Mouse (Mus musculus) heart, postnatal 0 days (tissue): ENCODE measurements at regions not wholly inside any gene's neighbourhood (a gene's known extent, or its start where the extent isn't known, plus 50 kb on each side); places are given as distances from the start of the nearest gene placed in this dataset.

Experiments
- ATAC-seq: fragments of 200-750 bp; cut with Nextera tagmentation; 2 replicates; pipeline ENCODE4 v1.8.0; 2017; ENCODE audit warnings: low read depth, moderate number of reproducible peaks, moderate library complexity; ENCODE audit not compliant: insufficient read depth
- DNase-seq: peaks from one replicate; pipeline ENCODE4 v3.0.0-alpha.2; 2016; ENCODE audit warnings: low spot score
- H3K27ac ChIP-seq: fragments of 300-500 bp; sonication (generic); 2 replicates; pipeline ENCODE4 v1.5.1; 2014; ENCODE audit warnings: low read depth, mild to moderate bottlenecking
- H3K27me3 ChIP-seq: fragments of 300-500 bp; sonication (generic); 2 replicates; pipeline ENCODE4 v1.6.1; 2014; ENCODE audit warnings: low read length, mixed read lengths; ENCODE audit not compliant: control insufficient read depth, insufficient read depth
- H3K36me3 ChIP-seq: fragments of 300-500 bp; sonication (generic); replicated peaks from 2 replicates; pipeline ENCODE4 v1.6.1; 2014; ENCODE audit warnings: low read length, mixed read lengths; ENCODE audit not compliant: control insufficient read depth, insufficient read depth
- H3K4me1 ChIP-seq: fragments of 300-500 bp; sonication (generic); 2 replicates; pipeline ENCODE4 v1.6.1; 2014; ENCODE audit warnings: antibody characterized with exemption; ENCODE audit not compliant: control insufficient read depth, insufficient read depth
- H3K4me2 ChIP-seq: fragments of 300-500 bp; sonication (generic); 2 replicates; pipeline ENCODE4 v1.6.1; 2014; ENCODE audit warnings: low read depth, mild to moderate bottlenecking, low read length, moderate library complexity
- H3K4me3 ChIP-seq: fragments of 300-500 bp; sonication (generic); 2 replicates; pipeline ENCODE4 v1.5.1; 2014; ENCODE audit warnings: low read depth, low read length
- H3K9ac ChIP-seq: fragments of 300-500 bp; sonication (generic); replicated peaks from 2 replicates; pipeline ENCODE4 v1.6.1; 2014; ENCODE audit warnings: low read depth, low read length, mixed read lengths
- H3K9me3 ChIP-seq: fragments of 300-500 bp; sonication (generic); replicated peaks from 2 replicates; pipeline ENCODE4 v1.6.1; 2016; ENCODE audit warnings: low read length; ENCODE audit not compliant: control insufficient read depth
- CTCF ChIP-seq: IDR thresholded peaks from 2 replicates; pipeline ENCODE4 v1.5.1; 2016; ENCODE audit warnings: antibody characterized with exemption, control low read depth, low read depth
- EP300 ChIP-seq: IDR thresholded peaks from 2 replicates; pipeline ENCODE4 v1.6.1; 2016; ENCODE audit warnings: antibody characterized with exemption, low read depth
- WGBS: fragments of 180-500 bp; shearing (Covaris S2); extraction: QIAGEN DNeasy Blood & Tissue Kit; methylation state at CpG from one replicate; pipeline ENCODE4 v1.1.7; 2014; 5-methylcytosine and 5-hydroxymethylcytosine counted together

DNA sequence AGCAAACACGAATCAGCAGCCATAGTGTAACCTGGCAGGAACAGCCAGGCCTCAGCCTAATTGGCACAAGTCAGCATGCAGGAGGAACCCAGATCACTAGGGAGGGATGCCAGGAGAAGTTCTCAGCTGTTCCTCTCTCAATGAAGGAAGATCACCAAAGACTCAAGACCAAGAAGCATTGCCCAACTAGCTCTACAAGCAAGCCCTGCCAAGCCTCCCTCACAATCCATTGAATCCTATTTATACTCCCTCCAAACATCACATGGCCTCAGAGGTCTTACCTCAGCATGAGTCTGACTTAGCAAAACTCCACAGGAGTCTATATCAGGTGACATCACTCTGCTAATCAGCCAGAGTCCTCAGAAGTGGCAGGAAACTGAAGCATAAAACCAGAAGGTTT, 135.1 kb downstream of the Rbm43 start:
- no peaks in the 10 kb centered on the region for H3K36me3 ChIP-seq
- 83% methylated on average over 1 of the region's 1 CpGs for WGBS
- no peaks in the 10 kb centered on the region for H3K27me3 ChIP-seq
- ATAC-seq (no peak), DNase-seq (no peak)
- no peak overlapping the region for H3K4me3 ChIP-seq
- H3K4me2 ChIP-seq: no peak overlapping the region
- H3K27ac ChIP-seq: no peak overlapping the region
- H3K4me1 ChIP-seq: no peaks in the 10 kb centered on the region
- H3K9me3 ChIP-seq: no peaks in the 10 kb centered on the region
- no peak overlapping the region for H3K9ac ChIP-seq
- TF ChIP-seq EP300 (no peak), CTCF (no peak)

DNA sequence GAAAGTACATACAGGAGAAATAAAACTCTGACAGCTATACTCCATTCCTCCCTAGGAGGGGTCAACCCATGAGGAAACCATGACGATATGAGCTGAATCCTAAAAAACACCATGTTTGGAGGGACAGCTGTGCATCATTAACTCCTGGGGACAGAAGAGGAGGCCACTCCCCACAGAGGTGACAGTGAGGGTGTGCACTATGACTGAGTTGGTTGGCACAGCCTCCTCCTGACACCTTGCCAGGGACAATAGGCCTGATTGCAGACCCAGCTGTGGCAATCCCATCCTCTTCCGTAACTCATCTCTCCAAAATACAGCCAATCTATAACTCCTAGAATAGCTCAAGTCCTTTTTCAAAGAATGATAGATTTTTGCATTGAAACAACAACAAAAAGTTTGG, 112.0 kb downstream of the Rbm43 start:
- DNase-seq (no peak), ATAC-seq (no peak)
- 68% methylated on average over 2 of the region's 2 CpGs for WGBS
- TF ChIP-seq CTCF: no peak
- no peak for TF ChIP-seq EP300
- H3K4me1 ChIP-seq: no peaks in the 10 kb centered on the region
- no peak overlapping the region for H3K4me2 ChIP-seq
- no peaks in the 10 kb centered on the region for H3K36me3 ChIP-seq
- 0 out of 2 replicates have a peak, but pooled peaks cover 4% of the 10 kb centered on the region for H3K9me3 ChIP-seq
- no peaks in the 10 kb centered on the region for H3K27me3 ChIP-seq
- no peak overlapping the region for H3K27ac ChIP-seq
- no peak overlapping the region for H3K4me3 ChIP-seq
- H3K9ac ChIP-seq: no peak overlapping the region

DNA sequence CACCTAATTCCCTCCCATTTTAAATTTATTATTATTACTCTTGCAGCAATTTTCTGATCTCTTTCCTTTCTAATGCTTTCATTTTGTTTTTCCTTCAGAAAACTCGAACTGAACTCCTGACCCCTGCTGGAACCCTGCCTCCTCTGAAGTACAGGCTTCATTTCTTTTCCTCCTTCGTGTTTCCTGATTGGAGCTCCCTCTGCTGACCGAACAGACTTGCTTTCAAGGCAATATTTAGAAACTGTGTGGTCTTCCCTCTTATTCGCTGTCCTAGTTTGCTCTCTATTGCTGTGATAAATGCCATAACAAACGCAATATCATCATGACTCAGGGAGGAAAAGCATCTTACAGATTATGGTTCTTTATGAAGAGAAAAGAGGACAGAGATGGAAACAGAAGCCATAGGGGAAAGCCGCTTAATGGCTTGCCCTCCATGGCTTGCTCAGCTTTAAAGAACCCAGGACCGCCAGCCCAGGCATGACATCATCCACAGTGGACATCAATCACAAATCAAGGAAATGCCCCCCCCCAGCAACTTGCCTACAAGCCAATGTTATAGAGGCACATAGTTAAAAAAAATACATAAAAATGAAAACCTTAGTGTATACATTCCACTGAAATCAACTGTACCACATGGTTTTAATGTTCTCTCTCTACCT, 104.5 kb downstream of the Rbm43 start:
- peak; percentile 59 for DNase-seq
- Histone ChIP-seq H3K4me1 (no peaks in the 10 kb centered on the region), H3K36me3 (no peaks in the 10 kb centered on the region), H3K27me3 (no peaks in the 10 kb centered on the region), H3K27ac (no peak overlapping the region), H3K9me3 (no peaks in the 10 kb centered on the region), H3K4me3 (no peak overlapping the region), H3K4me2 (no peak overlapping the region), H3K9ac (no peak overlapping the region)
- WGBS: 35% methylated on average over 7 of the region's 7 CpGs
- no peak for ATAC-seq
- TF ChIP-seq CTCF: peak; percentile 82
- no peak for TF ChIP-seq EP300

DNA sequence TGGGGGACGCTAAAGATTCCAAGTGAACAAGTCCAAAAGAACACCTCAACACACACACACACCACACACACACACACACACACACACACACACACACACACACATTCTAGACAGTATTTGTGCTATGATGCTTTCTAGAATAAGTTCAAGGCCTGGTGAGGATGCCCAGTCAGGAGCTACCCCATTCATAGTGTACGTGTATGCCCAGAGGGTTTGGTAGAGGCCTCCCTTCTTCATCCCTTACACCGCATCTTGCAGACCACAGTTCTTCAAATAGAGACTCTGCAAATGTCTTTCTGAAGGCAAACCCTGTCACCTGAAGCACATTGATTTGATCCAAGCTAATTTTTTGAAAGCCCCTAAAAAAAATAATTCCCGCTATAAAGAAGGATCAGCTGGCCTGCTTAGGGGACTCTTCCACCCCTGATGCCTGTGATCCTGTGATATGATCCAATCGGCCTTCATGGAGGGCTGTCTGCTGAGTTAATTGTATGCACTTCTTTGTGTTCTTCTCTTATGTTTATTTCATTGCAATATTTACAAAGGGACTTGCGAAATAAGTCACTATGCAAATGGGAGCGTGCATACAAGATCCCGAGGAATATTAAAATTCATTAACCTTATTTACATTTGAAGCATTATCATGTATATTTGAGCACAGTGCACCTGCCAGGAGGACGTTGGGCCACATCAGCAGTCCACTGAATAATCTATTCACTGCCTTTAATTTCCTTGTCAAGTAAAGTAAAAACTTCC, 103.8 kb downstream of the Rbm43 start:
- Histone ChIP-seq H3K4me1 (no peaks in the 10 kb centered on the region), H3K9ac (no peak overlapping the region), H3K4me2 (no peak overlapping the region), H3K27me3 (no peaks in the 10 kb centered on the region), H3K9me3 (no peaks in the 10 kb centered on the region), H3K4me3 (no peak overlapping the region), H3K36me3 (no peaks in the 10 kb centered on the region), H3K27ac (no peak overlapping the region)
- 81% methylated on average over 9 of the region's 9 CpGs for WGBS
- no peak for DNase-seq
- ATAC-seq: no peak
- no peak for TF ChIP-seq CTCF
- TF ChIP-seq EP300: no peak

DNA sequence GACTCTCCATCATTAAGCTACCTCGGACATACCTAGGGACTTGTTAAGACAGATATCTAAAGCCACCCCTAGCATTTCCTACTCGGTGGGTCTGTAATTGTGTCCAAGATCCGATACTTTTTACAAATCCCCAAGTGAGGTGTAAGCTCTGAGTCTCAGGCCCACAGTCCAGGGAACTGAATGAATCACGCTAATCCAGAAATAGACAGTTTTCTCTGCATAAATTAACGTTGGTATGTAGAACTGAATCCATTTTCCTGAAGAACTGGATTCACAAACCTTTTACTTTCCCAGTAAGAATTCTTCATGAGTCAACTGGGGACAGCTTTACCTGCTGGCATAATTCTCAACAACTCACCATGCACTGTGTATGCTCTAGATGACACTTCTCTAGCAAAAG, 97.1 kb downstream of the Rbm43 start:
- no peak for TF ChIP-seq EP300
- no peak for TF ChIP-seq CTCF
- 82% methylated on average over 5 of the region's 5 CpGs for WGBS
- Histone ChIP-seq H3K4me3 (no peak overlapping the region), H3K36me3 (no peaks in the 10 kb centered on the region), H3K4me2 (no peak overlapping the region), H3K4me1 (no peaks in the 10 kb centered on the region), H3K27me3 (no peaks in the 10 kb centered on the region), H3K9ac (no peak overlapping the region), H3K9me3 (no peaks in the 10 kb centered on the region), H3K27ac (no peak overlapping the region)
- DNase-seq (no peak), ATAC-seq (no peak)

DNA sequence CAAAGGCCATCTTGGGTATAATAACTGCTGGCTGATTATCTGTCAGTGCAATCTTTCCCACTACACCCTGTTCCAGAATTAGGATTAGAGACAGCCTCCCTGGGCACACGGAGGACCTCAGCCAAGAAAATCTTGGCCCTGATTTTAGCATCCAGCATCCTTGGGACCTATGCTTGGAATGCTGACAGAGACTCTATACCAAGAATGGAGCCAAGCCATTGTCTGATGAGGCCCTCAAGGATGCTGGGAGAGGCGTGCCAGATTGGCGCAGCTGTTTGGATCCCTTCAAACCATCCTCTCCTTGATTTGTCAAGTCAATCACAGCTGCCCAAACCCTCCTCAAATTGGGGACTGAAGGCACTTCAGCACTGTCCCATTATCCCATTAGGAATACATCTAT, 94.2 kb downstream of the Rbm43 start:
- ATAC-seq (no peak), DNase-seq (no peak)
- H3K36me3 ChIP-seq: no peaks in the 10 kb centered on the region
- H3K4me2 ChIP-seq: no peak overlapping the region
- WGBS: 72% methylated on average over 3 of the region's 3 CpGs
- H3K4me1 ChIP-seq: no peaks in the 10 kb centered on the region
- H3K4me3 ChIP-seq: no peak overlapping the region
- H3K9ac ChIP-seq: no peak overlapping the region
- no peak overlapping the region for H3K27ac ChIP-seq
- no peaks in the 10 kb centered on the region for H3K27me3 ChIP-seq
- no peaks in the 10 kb centered on the region for H3K9me3 ChIP-seq
- TF ChIP-seq CTCF (no peak), EP300 (no peak)
